Mouse (Mus musculus) hindbrain, embryonic 13.5 days (tissue): Measurements from ENCODE around the gene Kirrel3. TPM values are rescaled to one million over a fixed set of nuclear protein-coding genes. Genes with fewer than 3 reads are reported as not detected.

ENCODE experiments used
- ATAC-seq: fragments of 200-750 bp; cut with Nextera tagmentation; 2 replicates; pipeline ENCODE4 v1.8.0; 2017; ENCODE audit warnings: moderate TSS enrichment; ENCODE audit not compliant: low FRiP score
- H3K27ac ChIP-seq: fragments of 300-500 bp; sonication (generic); 2 replicates; pipeline ENCODE4 v1.5.1; 2015; ENCODE audit warnings: inconsistent platforms, mild to moderate bottlenecking, moderate library complexity
- H3K27me3 ChIP-seq: fragments of 300-500 bp; sonication (generic); 2 replicates; pipeline ENCODE4 v1.6.1; 2015; ENCODE audit warnings: mild to moderate bottlenecking, inconsistent platforms
- H3K36me3 ChIP-seq: fragments of 300-500 bp; sonication (generic); 2 replicates; pipeline ENCODE4 v1.6.1; 2015; ENCODE audit warnings: mild to moderate bottlenecking, inconsistent platforms
- H3K4me1 ChIP-seq: fragments of 300-500 bp; sonication (generic); replicated peaks from 2 replicates; pipeline ENCODE4 v1.6.1; 2015; ENCODE audit warnings: inconsistent platforms
- H3K4me2 ChIP-seq: fragments of 300-500 bp; sonication (generic); 2 replicates; pipeline ENCODE4 v1.6.1; 2015; ENCODE audit warnings: inconsistent platforms, mild to moderate bottlenecking, moderate library complexity
- H3K4me3 ChIP-seq: fragments of 300-500 bp; sonication (generic); 2 replicates; pipeline ENCODE4 v1.5.1; 2015; ENCODE audit warnings: mild to moderate bottlenecking, inconsistent platforms
- H3K9ac ChIP-seq: fragments of 300-500 bp; sonication (generic); 2 replicates; pipeline ENCODE4 v1.6.1; 2015; ENCODE audit warnings: mild to moderate bottlenecking, inconsistent platforms
- H3K9me3 ChIP-seq: fragments of 300-500 bp; sonication (generic); 2 replicates; pipeline ENCODE4 v1.6.1; 2016; ENCODE audit warnings: inconsistent platforms
- WGBS: fragments of 180-500 bp; shearing (Covaris S2); methylation state at CpG from one replicate; pipeline ENCODE4 v1.1.7; 2015; 5-methylcytosine and 5-hydroxymethylcytosine counted together
- polyA plus RNA-seq: library from polyadenylated mRNA; unstranded; fragments of >200 nt; fragmentation: Nextera tagmentation; extraction: Ambion mirVana; gene quantifications from 2 replicates; pipeline ENCODE4 v1.2.1, GENCODE M21; 2015

Kirrel3 gene
- polyA plus RNA-seq, 1 experiment from 2014 or later: 26.2 TPM

- Histone ChIP-seq H3K27me3 (no peaks in the 10 kb centered on the region), H3K4me3 (no peak overlapping the region), H3K27ac (no peak overlapping the region), H3K4me2 (no peak overlapping the region), H3K4me1 (no peaks in the 10 kb centered on the region), H3K9ac (no peak overlapping the region), H3K36me3 (peaks cover 16% of the 10 kb centered on the region), H3K9me3 (no peaks in the 10 kb centered on the region)
- no peak for ATAC-seq
- 92% methylated on average over 11 of the region's 11 CpGs for WGBS
Observed at GRCm38 (mm10) chr9:35055528-35056330, 570.0 kb downstream of the Kirrel3 start.

- Histone ChIP-seq H3K4me1 (no peaks in the 10 kb centered on the region), H3K9me3 (no peaks in the 10 kb centered on the region), H3K9ac (no peak overlapping the region), H3K27me3 (no peaks in the 10 kb centered on the region), H3K4me2 (no peak overlapping the region), H3K27ac (no peak overlapping the region), H3K4me3 (no peak overlapping the region), H3K36me3 (peaks cover 16% of the 10 kb centered on the region)
- ATAC-seq: no peak
- WGBS: 97% methylated on average over 3 of the region's 3 CpGs
Observed at GRCm38 (mm10) chr9:35056611-35057010, 570.9 kb downstream of the Kirrel3 start.

GRCm38 (mm10) chr9:35057631-35058030 is 571.9 kb downstream of the Kirrel3 start:
- Histone ChIP-seq H3K9ac (no peak overlapping the region), H3K36me3 (peaks cover 8% of the 10 kb centered on the region), H3K9me3 (no peaks in the 10 kb centered on the region), H3K4me3 (no peak overlapping the region), H3K27me3 (no peaks in the 10 kb centered on the region), H3K4me1 (no peaks in the 10 kb centered on the region), H3K27ac (no peak overlapping the region), H3K4me2 (no peak overlapping the region)
- no peak for ATAC-seq
- 86% methylated on average over 6 of the region's 6 CpGs for WGBS

- 95% methylated on average over 4 of the region's 4 CpGs for WGBS
- H3K4me3 ChIP-seq: no peak overlapping the region
Observed at GRCm38 (mm10) chr9:35058186-35058585, 572.5 kb downstream of the Kirrel3 start.

GRCm38 (mm10) chr9:35058596-35059354 is 573.1 kb downstream of the Kirrel3 start:
- Histone ChIP-seq H3K9ac (no peak overlapping the region), H3K4me3 (no peak overlapping the region), H3K27ac (no peak overlapping the region), H3K36me3 (no peaks in the 10 kb centered on the region), H3K4me1 (no peaks in the 10 kb centered on the region), H3K4me2 (no peak overlapping the region), H3K9me3 (no peaks in the 10 kb centered on the region), H3K27me3 (no peaks in the 10 kb centered on the region)
- WGBS: 95% methylated on average over 2 of the region's 2 CpGs
- no peak for ATAC-seq

More at GRCm38 (mm10) chr9:35058186-35058585, 572.5 kb downstream of the Kirrel3 start:
- Histone ChIP-seq H3K27ac (no peak overlapping the region), H3K4me1 (no peaks in the 10 kb centered on the region), H3K27me3 (no peaks in the 10 kb centered on the region), H3K36me3 (peaks cover 3% of the 10 kb centered on the region), H3K9ac (no peak overlapping the region), H3K4me2 (no peak overlapping the region), H3K9me3 (no peaks in the 10 kb centered on the region)
- ATAC-seq: no peak

- no peaks in the 10 kb centered on the region for H3K4me1 ChIP-seq
- H3K36me3 ChIP-seq: no peaks in the 10 kb centered on the region
- H3K27ac ChIP-seq: no peak overlapping the region
- H3K9me3 ChIP-seq: no peaks in the 10 kb centered on the region
- no peak for ATAC-seq
- H3K4me2 ChIP-seq: no peak overlapping the region
- H3K9ac ChIP-seq: no peak overlapping the region
- WGBS: 89% methylated on average over 5 of the region's 5 CpGs
- no peaks in the 10 kb centered on the region for H3K27me3 ChIP-seq
- no peak overlapping the region for H3K4me3 ChIP-seq
Observed at GRCm38 (mm10) chr9:35059881-35060280, 574.2 kb downstream of the Kirrel3 start.

GRCm38 (mm10) chr9:35061446-35061845 is 575.8 kb downstream of the Kirrel3 start:
- no peaks in the 10 kb centered on the region for H3K36me3 ChIP-seq
- H3K9me3 ChIP-seq: no peaks in the 10 kb centered on the region
- H3K27me3 ChIP-seq: no peaks in the 10 kb centered on the region
- no peak for ATAC-seq
- H3K4me3 ChIP-seq: no peak overlapping the region
- no peak overlapping the region for H3K9ac ChIP-seq
- H3K4me1 ChIP-seq: no peaks in the 10 kb centered on the region
- WGBS: 78% methylated on average over 2 of the region's 2 CpGs
- no peak overlapping the region for H3K27ac ChIP-seq
- no peak overlapping the region for H3K4me2 ChIP-seq
